In genomic region chr9:113930534-113931374, GRCm38 (mm10) we compare ENCODE assay signal across 8 mouse cellular contexts. TPM values are rescaled to one million over a fixed set of nuclear protein-coding genes. Genes with fewer than 3 reads are reported as not detected.
DNase-seq lines count a peak whose midpoint lies in the region; ATAC-seq lines count a peak whose summit lies in the region.

Ubp1 (plus strand) TSS chr9:113930934.

- H3K4me1 ChIP-seq in forebrain, embryonic 14.5 days (ENCODE audit: control insufficient read depth, insufficient read depth, low read length): peaks cover 15% of the 10 kb centered on the region
- peaks cover 36% of the 10 kb centered on the region for H3K4me1 ChIP-seq in neural tube, embryonic 15.5 days

- no peaks in the 10 kb centered on the region for H3K27me3 ChIP-seq in forebrain, embryonic 14.5 days (replicated peaks; ENCODE audit: control insufficient read depth, insufficient read depth, low read length)
- H3K27me3 ChIP-seq in neural tube, embryonic 15.5 days (replicated peaks): no peaks in the 10 kb centered on the region

- no peaks in the 10 kb centered on the region for H3K9me3 ChIP-seq in forebrain, embryonic 14.5 days (replicated peaks; ENCODE audit: control insufficient read depth, low read length)
- H3K9me3 ChIP-seq in neural tube, embryonic 15.5 days (replicated peaks): no peaks in the 10 kb centered on the region

- H3K4me2 ChIP-seq in forebrain, embryonic 14.5 days (ENCODE audit: low read length): peak within 1 kb of the TSS; percentile 91
- H3K4me2 ChIP-seq in neural tube, embryonic 15.5 days: peak within 1 kb of the TSS; percentile 89

- H3K27ac ChIP-seq in forebrain, embryonic 14.5 days (ENCODE audit: low read depth, low read length): peak within 1 kb of the TSS; percentile 84
- H3K27ac ChIP-seq in neural tube, embryonic 15.5 days (replicated peaks): peak within 1 kb of the TSS; percentile 95

- H3K9ac ChIP-seq in forebrain, embryonic 14.5 days (ENCODE audit: low read length): peak within 1 kb of the TSS; percentile 93
- peak within 1 kb of the TSS; percentile 93 for H3K9ac ChIP-seq in neural tube, embryonic 15.5 days (replicated peaks)

- under 1% methylated on average over 34 of the region's 86 CpGs for WGBS in forebrain, embryonic 14.5 days
- WGBS in neural tube, embryonic 15.5 days: 1% methylated on average over 71 of the region's 86 CpGs

- peak within 1 kb of the TSS; percentile 94 for H3K4me3 ChIP-seq in forebrain, embryonic 14.5 days (ENCODE audit: low read depth, low read length)
- H3K4me3 ChIP-seq in neural tube, embryonic 15.5 days (replicated peaks): peak within 1 kb of the TSS; percentile 93

- peak; percentile 99 for DNase-seq in ES-CJ7 (ENCODE audit: low read depth, low spot score)
- peak; percentile 97 for DNase-seq in cerebellum, adult 11 months
- DNase-seq in forebrain, embryonic 14.5 days (ENCODE audit: low spot score): peak; percentile 99
- peak; percentile 94 to 96 for DNase-seq in heart, postnatal 14 days
- peak; percentile 98 for DNase-seq in layer of hippocampus, adult 11-12 months (ENCODE audit: low spot score)
- peak; percentile 98 for DNase-seq in lung, adult 18-20 months
- peak; percentile 98 for DNase-seq in testis, postnatal 14 days (ENCODE audit: low spot score)

- H3K36me3 ChIP-seq in forebrain, embryonic 14.5 days (ENCODE audit: control insufficient read depth, insufficient read depth, low read length): no peaks in the 10 kb centered on the region
- no peaks in the 10 kb centered on the region for H3K36me3 ChIP-seq in neural tube, embryonic 15.5 days

- intact Hi-C loops in heart, postnatal 14 days (cut with DNase I): loop anchor here (5.0 kb wide), 1 partner anchor 188 kb away; the partner anchor contains the start of gene Clasp2

- peak; percentile 97 for ATAC-seq in forebrain, embryonic 14.5 days
- ATAC-seq in neural tube, embryonic 15.5 days (ENCODE audit: low FRiP score): peak; percentile 96

RNA-seq across cellular contexts. Expression of gene Ubp1, which starts in this region (rescaled TPM):
- 30.5 and 30.7 TPM in 2 replicates for polyA plus RNA-seq in forebrain, embryonic 14.5 days (2014; fragmentation: Nextera tagmentation; extraction: Ambion mirVana)
- total RNA-seq in heart, postnatal 14 days (2021): 10 to 100 TPM; 28.8 to 32.0 TPM
- polyA plus RNA-seq in neural tube, embryonic 15.5 days (2015; fragmentation: Nextera tagmentation; extraction: Ambion mirVana): 28.3 and 29.9 TPM in 2 replicates

Comparison
In these comparisons a context has a peak if more than half of its experiments do, and no peak if none do; other contexts are left out.
1. Peak in every context shown above with its lines: DNase-seq, ATAC-seq, H3K4me3 ChIP-seq and H3K27ac ChIP-seq.